Mouse (Mus musculus) MEL (cell line): ENCODE data around the gene Gemin8. TPM values are rescaled to one million over a fixed set of nuclear protein-coding genes. Genes with fewer than 3 reads are reported as not detected.

Experiments used
- DNase-seq: peaks from one replicate; pipeline ENCODE4 v3.0.0; 2011; ENCODE audit warnings: low read depth, low spot score
- H3K27ac ChIP-seq: 2 replicates; pipeline ENCODE4 v1.5.1; 2012; ENCODE audit warnings: low read depth, mild to moderate bottlenecking, control low read depth, low read length, moderate library complexity; ENCODE audit not compliant: control insufficient read depth
- H3K27me3 ChIP-seq, 2 experiments: fragments of 150-350 bp in 1 of 2; sonication (generic) in 1 of 2; 2 replicates each; pipeline ENCODE4 v1.6.1; 2012; ENCODE audit warnings: low read length in 2 of 2, mild to moderate bottlenecking in 2 of 2, improper control_type of control experiment in 1 of 2, moderate library complexity in 1 of 2; ENCODE audit not compliant: insufficient read depth in 2 of 2, control insufficient read depth in 1 of 2
- H3K36me3 ChIP-seq, 2 experiments: 2 replicates each; pipeline ENCODE4 v1.6.1; 2012 to 2014; ENCODE audit warnings: low read length in 2 of 2, improper control_type of control experiment in 1 of 2, inconsistent platforms in 1 of 2, mild to moderate bottlenecking in 1 of 2; ENCODE audit not compliant: insufficient read depth in 2 of 2, control insufficient read depth in 1 of 2
- H3K4me1 ChIP-seq, 2 experiments: fragments of 150-350 bp in 1 of 2; sonication (generic) in 1 of 2; 2 replicates each; pipeline ENCODE4 v1.6.1; 2012; ENCODE audit warnings: low read length in 2 of 2, improper control_type of control experiment in 1 of 2, mild to moderate bottlenecking in 1 of 2; ENCODE audit not compliant: insufficient read depth in 2 of 2, control insufficient read depth in 1 of 2
- H3K4me3 ChIP-seq, 2 experiments: fragments of 150-350 bp in 1 of 2; sonication (generic) in 1 of 2; 2 replicates each; pipeline ENCODE4 v1.5.1; 2012; ENCODE audit warnings: low read depth in 2 of 2, low read length in 2 of 2, mild to moderate bottlenecking in 2 of 2, moderate library complexity in 2 of 2, control low read depth in 1 of 2, improper control_type of control experiment in 1 of 2; ENCODE audit not compliant: control insufficient read depth in 1 of 2, insufficient read depth in 1 of 2
- H3K79me2 ChIP-seq: 2 replicates; pipeline ENCODE4 v1.6.1; 2012; ENCODE audit warnings: mild to moderate bottlenecking, low read length, moderate library complexity; ENCODE audit not compliant: control insufficient read depth, poor library complexity, insufficient read depth
- H3K9ac ChIP-seq: 2 replicates; pipeline ENCODE4 v1.6.1; 2012; ENCODE audit warnings: low read depth, mild to moderate bottlenecking, control low read depth, low read length, moderate library complexity; ENCODE audit not compliant: control insufficient read depth, poor library complexity, severe bottlenecking
- H3K9me3 ChIP-seq: fragments of 150-350 bp; sonication (generic); replicated peaks from 2 replicates; pipeline ENCODE4 v1.6.1; 2012; ENCODE audit warnings: mild to moderate bottlenecking, low read length, improper control_type of control experiment, moderate library complexity; ENCODE audit not compliant: insufficient read depth
- E2F4 ChIP-seq: IDR thresholded peaks from 2 replicates; pipeline ENCODE4 v1.6.1; 2011; ENCODE audit warnings: low read depth, low read length, improper control_type of control experiment, borderline replicate concordance
- EP300 ChIP-seq, 2 experiments: IDR thresholded peaks; 2 replicates each; pipeline ENCODE4 v1.6.1; 2011; ENCODE audit warnings: improper control_type of control experiment in 2 of 2, low read length in 2 of 2, low read depth in 1 of 2, mild to moderate bottlenecking in 1 of 2
- GATA1 ChIP-seq: IDR thresholded peaks from 2 replicates; pipeline ENCODE4 v1.6.1; 2011; ENCODE audit warnings: low read depth, low read length, improper control_type of control experiment
- HCFC1 ChIP-seq: IDR thresholded peaks from 2 replicates; pipeline ENCODE4 v1.6.1; 2012; ENCODE audit warnings: low read depth, mild to moderate bottlenecking, inconsistent platforms, low read length, improper control_type of control experiment, moderate library complexity
- JUND ChIP-seq: IDR thresholded peaks from 2 replicates; pipeline ENCODE4 v1.6.1; 2011; ENCODE audit warnings: low read depth, mild to moderate bottlenecking, improper control_type of control experiment, low read length
- KAT2A ChIP-seq: conservative IDR thresholded peaks from 2 replicates; pipeline ENCODE4 v1.6.1; 2012; ENCODE audit warnings: low read depth, low read length, improper control_type of control experiment, inconsistent platforms
- MAX ChIP-seq: IDR thresholded peaks from 2 replicates; pipeline ENCODE4 v1.6.1; 2011; ENCODE audit warnings: low read length, improper control_type of control experiment
- MEF2A ChIP-seq: IDR thresholded peaks from 2 replicates; pipeline ENCODE4 v1.6.1; 2014; ENCODE audit warnings: low read depth, mild to moderate bottlenecking, inconsistent platforms, low read length, improper control_type of control experiment; ENCODE audit not compliant: poor library complexity, insufficient replicate concordance, severe bottlenecking; ENCODE audit errors: extremely low read depth
- MXI1 ChIP-seq: IDR thresholded peaks from 2 replicates; pipeline ENCODE4 v1.6.1; 2011; ENCODE audit warnings: mild to moderate bottlenecking, low read depth, low read length, improper control_type of control experiment
- MYC ChIP-seq: IDR thresholded peaks from 2 replicates; pipeline ENCODE4 v1.6.1; 2011; ENCODE audit warnings: low read depth, mild to moderate bottlenecking, low read length, improper control_type of control experiment, moderate library complexity
- NRF1 ChIP-seq: IDR thresholded peaks from 2 replicates; pipeline ENCODE4 v1.6.1; 2014; ENCODE audit warnings: low read depth, mild to moderate bottlenecking, inconsistent platforms, low read length, improper control_type of control experiment, moderate library complexity; ENCODE audit not compliant: poor library complexity, insufficient read depth, severe bottlenecking
- RAD21 ChIP-seq: IDR thresholded peaks from 2 replicates; pipeline ENCODE4 v1.6.1; 2011; ENCODE audit warnings: mild to moderate bottlenecking, low read depth, low read length, improper control_type of control experiment
- TAL1 ChIP-seq: IDR thresholded peaks from 2 replicates; pipeline ENCODE4 v1.6.1; 2012; ENCODE audit warnings: mild to moderate bottlenecking, inconsistent platforms, low read length, moderate library complexity, mixed read lengths
- TBP ChIP-seq: IDR thresholded peaks from 2 replicates; pipeline ENCODE4 v1.8.0; 2011; ENCODE audit warnings: low read depth, low read length, improper control_type of control experiment
- UBTF ChIP-seq: IDR thresholded peaks from 2 replicates; pipeline ENCODE4 v1.6.1; 2012; ENCODE audit warnings: low read depth, mild to moderate bottlenecking, inconsistent platforms, low read length, improper control_type of control experiment, moderate library complexity, borderline replicate concordance; ENCODE audit not compliant: insufficient read depth
- USF1 ChIP-seq: IDR thresholded peaks from 2 replicates; pipeline ENCODE4 v1.6.1; 2014; ENCODE audit warnings: low read depth, mild to moderate bottlenecking, inconsistent platforms, low read length, improper control_type of control experiment, moderate library complexity
- USF2 ChIP-seq, 2 experiments: IDR thresholded peaks; 2 replicates each; pipeline ENCODE4 v1.6.1; 2011 to 2012; ENCODE audit warnings: improper control_type of control experiment in 2 of 2, low read length in 2 of 2, borderline replicate concordance in 1 of 2, inconsistent platforms in 1 of 2, low read depth in 1 of 2, mild to moderate bottlenecking in 1 of 2; ENCODE audit not compliant: insufficient read depth in 1 of 2
- ZC3H11A ChIP-seq: IDR thresholded peaks from 2 replicates; pipeline ENCODE4 v1.6.1; 2012; ENCODE audit warnings: low read depth, mild to moderate bottlenecking, inconsistent platforms, low read length, improper control_type of control experiment
- ZMIZ1 ChIP-seq: IDR thresholded peaks from 2 replicates; pipeline ENCODE4 v1.6.1; 2012; ENCODE audit warnings: low read depth, mild to moderate bottlenecking, inconsistent platforms, low read length, improper control_type of control experiment, moderate library complexity
- polyA plus RNA-seq, 2 experiments: library from polyadenylated mRNA; stranded (reverse) in 1 of 2; unstranded in 1 of 2; fragments of >175 nt in 1 of 2; fragments of >200 nt in 1 of 2; gene quantifications; 2 replicates each; pipeline versions ENCODE4 v1.2.1 to v1.2.4; 2012; ENCODE audit warnings: low replicate concordance in 2 of 2, low read depth in 1 of 2; ENCODE audit not compliant: insufficient read length in 2 of 2, insufficient read depth in 1 of 2, missing spikeins in 1 of 2
- total RNA-seq: library from RNA; depleted of rRNA; stranded (reverse); fragments of 300-350 nt; gene quantifications from 2 replicates; pipeline ENCODE4 v1.2.3, GENCODE M21; 2012

The Gemin8 gene
- total and polyA plus RNA-seq, 3 experiments: 13.2 to 35.8 TPM; not detected in 1

DNA sequence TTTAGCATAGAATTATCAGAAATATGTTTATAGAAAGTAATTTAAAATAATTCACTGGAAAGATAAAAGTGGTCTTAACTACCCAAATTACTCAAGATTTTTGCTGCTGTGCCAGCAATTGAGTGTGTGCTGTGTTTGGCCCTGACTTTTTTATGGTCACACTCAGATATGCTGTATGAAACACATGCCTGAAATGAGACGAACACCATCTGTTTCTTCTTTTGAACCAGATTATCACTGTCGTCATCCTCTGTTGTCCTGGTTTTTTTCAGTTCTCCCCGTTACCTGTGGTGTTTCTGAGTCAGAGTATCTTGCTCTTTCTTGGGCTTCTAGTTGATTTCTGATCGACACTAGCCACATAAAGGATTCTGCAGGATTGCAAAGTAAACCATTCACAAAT lies 1.8 kb downstream of the Gemin8 start:
- Histone ChIP-seq H3K79me2 (peaks cover 21% of the 10 kb centered on the region), H3K4me3 (peak overlapping the region; percentile 31 to 33; a peak in 3 of 4 replicates)

DNA sequence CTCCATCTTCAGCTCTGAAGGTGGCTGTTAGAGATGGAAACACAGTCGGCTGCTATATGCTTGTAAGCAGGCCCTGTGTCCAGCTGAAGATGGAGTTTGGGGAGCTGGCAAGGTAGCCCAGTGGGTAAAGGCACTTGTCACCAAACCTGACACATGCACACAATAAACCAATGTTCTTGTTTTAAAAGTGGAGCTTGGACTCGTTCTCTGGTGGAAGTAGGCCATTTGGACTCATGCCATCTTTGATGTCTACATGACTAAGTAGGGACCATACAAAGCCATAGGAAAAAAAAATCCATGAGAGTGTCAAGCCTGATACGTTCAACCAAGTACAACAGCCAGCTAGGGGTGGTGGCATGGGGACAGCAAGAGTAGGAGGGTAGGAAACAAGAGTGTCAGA lies 2.4 kb downstream of the Gemin8 start:
- H3K27ac ChIP-seq: peak overlapping the region; percentile 68
- H3K79me2 ChIP-seq: peaks cover 21% of the 10 kb centered on the region
- H3K36me3 ChIP-seq: peaks cover 2 to 24% of the 10 kb centered on the region in 2 experiments; a peak in 3 of 4 replicates
- DNase-seq: peak; percentile 47
- peaks cover 15 to 19% of the 10 kb centered on the region in 2 experiments for H3K4me1 ChIP-seq
- H3K9me3 ChIP-seq: no peaks in the 10 kb centered on the region
- TF ChIP-seq ZC3H11A: no peak
- no peak for TF ChIP-seq TAL1
- TF ChIP-seq GATA1: no peak
- TF ChIP-seq TBP: no peak
- no peak for TF ChIP-seq HCFC1
- TF ChIP-seq ZMIZ1: no peak
- no peak for TF ChIP-seq JUND
- no peak for TF ChIP-seq MAX
- TF ChIP-seq USF1: no peak
- no peaks in the 10 kb centered on the region for H3K27me3 ChIP-seq
- H3K4me3 ChIP-seq: peak overlapping the region in 1 of 2 experiments; percentile 2; a peak in 1 of 4 replicates
- H3K9ac ChIP-seq: peak overlapping the region; percentile 17; the same call in 1 of the 2 replicates

More for the DNA sequence above, 1.8 kb downstream of the Gemin8 start:
- peak overlapping the region; percentile 50 for H3K9ac ChIP-seq
- no peaks in the 10 kb centered on the region for H3K9me3 ChIP-seq
- peak; percentile 36 for DNase-seq
- peaks cover 2 to 26% of the 10 kb centered on the region in 2 experiments; a peak in 3 of 4 replicates for H3K36me3 ChIP-seq
- peak overlapping the region; percentile 68 for H3K27ac ChIP-seq
- H3K27me3 ChIP-seq: no peaks in the 10 kb centered on the region
- TF ChIP-seq MXI1: peak; percentile 43; the same call in 1 of the 2 replicates
- no peak for TF ChIP-seq RAD21
- peaks cover 15 to 19% of the 10 kb centered on the region in 2 experiments for H3K4me1 ChIP-seq

DNA sequence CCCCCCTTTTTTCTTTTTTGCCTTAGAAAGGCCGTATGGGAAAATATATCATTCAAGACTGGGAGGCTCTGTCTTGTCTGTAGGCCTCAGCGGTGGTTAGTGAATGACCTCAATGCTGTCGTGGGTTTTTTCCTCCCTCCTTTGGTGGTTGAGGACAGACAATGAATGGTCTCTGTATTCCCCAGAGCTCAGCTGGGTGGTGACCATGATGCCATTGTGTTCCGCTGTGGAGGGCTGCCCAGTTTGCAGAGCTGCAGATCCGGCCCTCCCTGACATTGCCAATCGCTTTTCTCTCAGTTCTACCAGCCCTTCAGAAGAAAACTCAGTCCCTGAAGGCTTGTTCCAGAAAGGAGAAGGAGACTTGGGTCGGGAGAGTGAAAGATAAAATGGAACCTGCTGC lies 3.5 kb downstream of the Gemin8 start:
- H3K79me2 ChIP-seq: peaks cover 21% of the 10 kb centered on the region

More for the DNA sequence above, 3.5 kb downstream of the Gemin8 start:
- no peak overlapping the region for H3K9ac ChIP-seq
- DNase-seq: no peak
- H3K27me3 ChIP-seq: no peaks in the 10 kb centered on the region
- H3K36me3 ChIP-seq: peaks cover 2 to 20% of the 10 kb centered on the region in 2 experiments; a peak in 3 of 4 replicates
- H3K4me3 ChIP-seq: no peak overlapping the region
- H3K27ac ChIP-seq: no peak overlapping the region
- peaks cover 15 to 16% of the 10 kb centered on the region in 2 experiments for H3K4me1 ChIP-seq
- no peaks in the 10 kb centered on the region for H3K9me3 ChIP-seq
- TF ChIP-seq MEF2A (no peak), MYC (no peak), TBP (no peak), EP300 (IDR thresholded peaks at IDR 0.05; ENCODE audit: low read depth in 1 of 2, low read length in 2 of 2) (no peak), UBTF (no peak), USF2 (IDR thresholded peaks at IDR 0.05; ENCODE audit: borderline replicate concordance in 1 of 2, insufficient read depth in 1 of 2, low read depth in 1 of 2, low read length in 2 of 2) (no peak), KAT2A (no peak), MXI1 (no peak), E2F4 (no peak), NRF1 (no peak)
- TF ChIP-seq, all 39 proteins: peak for 0
